Mouse (Mus musculus) ES-Bruce4 (cell line): ENCODE results near the gene Mkrn2.

Source experiments
- EP300 ChIP-seq: IDR thresholded peaks from 2 replicates; pipeline ENCODE4 v1.6.1; 2011; ENCODE audit warnings: low read depth, low read length; ENCODE audit not compliant: insufficient read depth
- POLR2A ChIP-seq: IDR thresholded peaks from one replicate; pipeline ENCODE4 v1.8.1; 2011; ENCODE audit warnings: low read length; ENCODE audit not compliant: insufficient read depth

DNA sequence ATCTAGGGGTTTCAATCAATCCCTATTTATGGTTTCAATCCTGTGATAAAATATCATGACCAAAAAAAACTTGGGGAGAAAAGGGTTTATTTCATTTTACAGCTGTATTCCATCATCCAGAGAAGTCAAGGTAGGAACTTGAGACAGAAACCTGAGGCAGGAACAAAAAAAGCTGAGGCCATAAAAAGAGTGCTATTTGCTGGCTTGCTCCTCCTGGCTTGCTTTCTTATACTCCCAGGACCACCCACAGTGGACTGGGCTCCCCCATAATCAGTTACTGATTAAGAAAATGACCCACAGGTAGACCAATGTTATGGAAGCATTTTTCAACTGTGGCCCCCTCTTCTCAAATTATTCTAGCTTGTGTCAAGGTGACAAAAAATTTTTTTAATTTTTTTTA is 50.0 kb downstream of the Mkrn2 start:
- TF ChIP-seq POLR2A = no peak
- TF ChIP-seq EP300 = no peak
